Mouse (Mus musculus) ES-Bruce4 (cell line): ENCODE results near the gene Ptms. TPM values are rescaled to one million over a fixed set of nuclear protein-coding genes. Genes with fewer than 3 reads are reported as not detected.

Experiments
- H3K27ac ChIP-seq: 2 replicates; pipeline ENCODE4 v1.5.1; 2012; ENCODE audit warnings: low read length, inconsistent platforms; ENCODE audit not compliant: insufficient read depth
- H3K27me3 ChIP-seq: 2 replicates; pipeline ENCODE4 v1.6.1; 2012; ENCODE audit warnings: mild to moderate bottlenecking, low read length, inconsistent platforms; ENCODE audit not compliant: control insufficient read depth, poor library complexity, insufficient read depth, severe bottlenecking
- H3K36me3 ChIP-seq: 2 replicates; pipeline ENCODE4 v1.6.1; 2012; ENCODE audit warnings: inconsistent platforms, mild to moderate bottlenecking, low read length, moderate library complexity; ENCODE audit not compliant: control insufficient read depth, poor library complexity, insufficient read depth, severe bottlenecking
- H3K4me1 ChIP-seq: one replicate; pipeline ENCODE4 v1.8.1; 2011; ENCODE audit warnings: low read length; ENCODE audit not compliant: control insufficient read depth, insufficient read depth
- H3K4me3 ChIP-seq: 2 replicates; pipeline ENCODE4 v1.5.1; 2011; ENCODE audit warnings: low read depth, mild to moderate bottlenecking, low read length
- H3K9ac ChIP-seq: 2 replicates; pipeline ENCODE4 v1.6.1; 2012; ENCODE audit warnings: low read depth, mild to moderate bottlenecking, inconsistent platforms; ENCODE audit not compliant: poor library complexity, severe bottlenecking
- H3K9me3 ChIP-seq: replicated peaks from 2 replicates; pipeline ENCODE4 v1.6.1; 2012; ENCODE audit warnings: mild to moderate bottlenecking, low read length, inconsistent platforms; ENCODE audit not compliant: control insufficient read depth, poor library complexity, insufficient read depth, severe bottlenecking
- CTCF ChIP-seq: IDR thresholded peaks from one replicate; pipeline ENCODE4 v1.8.1; 2011; ENCODE audit warnings: low read depth, low read length
- EP300 ChIP-seq: IDR thresholded peaks from 2 replicates; pipeline ENCODE4 v1.6.1; 2011; ENCODE audit warnings: low read depth, low read length; ENCODE audit not compliant: insufficient read depth
- POLR2A ChIP-seq: IDR thresholded peaks from one replicate; pipeline ENCODE4 v1.8.1; 2011; ENCODE audit warnings: low read length; ENCODE audit not compliant: insufficient read depth
- polyA plus RNA-seq: library from polyadenylated mRNA; stranded (reverse); fragments of >200 nt; gene quantifications from 2 replicates; pipeline ENCODE4 v1.2.4, GENCODE M21; 2011; ENCODE audit warnings: low read depth; ENCODE audit not compliant: missing spikeins, insufficient read depth, insufficient read length

Gene Ptms
- polyA plus RNA-seq, 1 experiment: 383 TPM

DNA sequence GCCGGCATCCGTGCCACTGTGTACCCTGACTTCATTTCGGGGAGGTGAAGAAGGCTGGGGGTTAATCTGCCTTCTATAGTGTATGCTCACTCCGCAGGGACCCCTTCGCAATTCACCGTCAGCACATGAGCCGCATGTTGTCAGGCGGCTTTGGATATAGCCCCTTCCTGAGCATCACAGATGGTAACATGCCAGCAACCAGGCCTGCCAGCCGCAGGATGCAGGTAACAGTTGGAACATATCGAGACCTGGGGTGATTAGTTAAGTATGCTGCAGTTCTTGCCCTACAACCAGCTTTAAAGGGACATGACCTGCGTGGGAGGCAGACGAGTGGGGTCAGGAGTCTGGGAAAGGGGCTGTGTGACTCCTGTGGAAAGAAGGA is 12.4 kb upstream of the Ptms start:
- Histone ChIP-seq H3K9me3 (no peaks in the 10 kb centered on the region), H3K9ac (peak overlapping the region; percentile 92), H3K36me3 (peaks cover 31% of the 10 kb centered on the region), H3K27me3 (no peaks in the 10 kb centered on the region), H3K4me3 (peak overlapping the region; percentile 86), H3K4me1 (no peaks in the 10 kb centered on the region), H3K27ac (no peak overlapping the region)
- TF ChIP-seq CTCF: no peak
- no peak for TF ChIP-seq POLR2A
- TF ChIP-seq EP300: no peak

DNA sequence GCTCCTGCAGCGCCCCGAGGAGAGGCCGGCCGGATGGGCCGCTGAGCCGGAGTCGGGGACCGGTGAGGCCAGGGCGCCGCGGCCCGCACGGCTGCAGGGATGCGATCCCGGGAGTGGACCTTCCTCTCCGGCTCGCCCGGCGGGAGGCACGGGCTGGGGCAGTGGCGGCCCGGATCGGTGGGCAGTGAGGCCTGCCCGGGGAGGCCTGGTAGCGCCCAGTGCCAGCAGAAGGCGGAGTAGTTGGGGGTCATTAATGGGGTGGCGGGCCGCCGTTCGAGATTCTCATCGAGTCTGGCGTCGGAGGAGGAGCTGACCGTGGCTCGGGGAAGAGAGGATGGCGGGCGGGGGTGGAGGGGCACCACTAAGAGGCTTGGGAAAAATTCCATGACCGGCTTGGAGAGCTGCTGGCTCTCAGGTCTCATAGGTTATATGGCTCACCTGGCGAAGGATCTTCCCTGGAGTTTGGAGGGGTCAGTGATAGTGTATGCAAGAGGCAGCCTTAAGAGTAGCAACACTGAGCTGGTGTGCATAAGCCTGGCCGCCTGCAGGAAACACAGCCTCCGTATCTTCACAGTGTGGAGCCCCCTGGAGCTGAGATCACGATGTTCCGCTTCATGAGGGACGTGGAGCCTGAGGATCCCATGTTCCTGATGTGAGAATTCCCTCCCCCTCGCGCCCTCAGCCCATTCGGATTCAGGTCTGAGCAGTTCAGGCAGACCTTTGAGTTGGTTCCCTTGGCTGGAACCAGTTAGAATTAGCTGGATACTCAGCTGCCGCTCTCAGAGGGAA is 11.8 kb upstream of the Ptms start:
- Histone ChIP-seq H3K4me3 (peak overlapping the region; percentile 86), H3K36me3 (peaks cover 29% of the 10 kb centered on the region), H3K9me3 (no peaks in the 10 kb centered on the region), H3K27me3 (no peaks in the 10 kb centered on the region), H3K27ac (peak overlapping the region; percentile 21; the same call in 1 of the 2 replicates), H3K9ac (peak overlapping the region; percentile 92), H3K4me1 (no peaks in the 10 kb centered on the region)
- no peak for TF ChIP-seq EP300
- TF ChIP-seq POLR2A: no peak
- no peak for TF ChIP-seq CTCF

- Histone ChIP-seq H3K9ac (peak within 1 kb of the TSS; percentile 92), H3K27me3 (no peaks in the 10 kb centered on the region), H3K9me3 (no peaks in the 10 kb centered on the region), H3K4me1 (no peaks in the 10 kb centered on the region), H3K36me3 (peaks cover 22% of the 10 kb centered on the region), H3K4me3 (peak within 1 kb of the TSS; percentile 86), H3K27ac (peak within 1 kb of the TSS; percentile 83)
- peak; percentile 94 for TF ChIP-seq CTCF
- TF ChIP-seq EP300: peak; percentile 40; the same call in 1 of the 2 replicates
- TF ChIP-seq POLR2A: peak; percentile 36
These were observed 11.0 kb upstream of the Ptms start, which contains the start of gene Mlf2 for GRCm38 (mm10) chr6:124930754-124931524. TSS of gene Mlf2 (plus strand) at chr6:124931386.

DNA sequence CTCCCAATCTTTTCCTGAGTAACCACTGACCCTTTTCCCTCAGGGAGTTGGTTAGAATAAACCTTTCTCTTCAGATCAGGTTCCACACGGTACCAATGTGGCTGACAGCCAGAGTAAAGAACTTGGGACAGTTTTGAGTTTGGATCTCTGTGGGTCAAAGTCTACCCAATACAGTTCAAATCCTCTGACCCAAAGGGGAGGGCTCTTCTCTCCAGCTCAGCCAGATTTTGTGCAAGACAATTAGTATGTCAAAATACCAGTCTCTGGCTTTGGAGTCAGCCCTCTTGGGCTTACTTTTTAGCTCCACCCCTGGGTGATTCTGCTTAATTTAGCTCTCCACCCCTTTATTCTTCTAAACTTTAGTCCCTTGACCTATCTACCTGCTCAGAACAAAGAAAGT is 10.3 kb upstream of the Ptms start:
- no peaks in the 10 kb centered on the region for H3K4me1 ChIP-seq
- H3K9ac ChIP-seq: peak overlapping the region; percentile 36
- H3K9me3 ChIP-seq: no peaks in the 10 kb centered on the region
- H3K4me3 ChIP-seq: peak overlapping the region; percentile 50
- no peak for TF ChIP-seq EP300
- no peak for TF ChIP-seq CTCF
- TF ChIP-seq POLR2A: no peak
- peak overlapping the region; percentile 83 for H3K27ac ChIP-seq
- H3K27me3 ChIP-seq: no peaks in the 10 kb centered on the region
- H3K36me3 ChIP-seq: peaks cover 16% of the 10 kb centered on the region

- TF ChIP-seq CTCF (no peak), EP300 (no peak), POLR2A (no peak)
- 0 out of 2 replicates have a peak overlapping the region, but pooled peaks have one; percentile 7 for H3K9ac ChIP-seq
- H3K27ac ChIP-seq: peak overlapping the region; percentile 55; the same call in 1 of the 2 replicates
- no peaks in the 10 kb centered on the region for H3K9me3 ChIP-seq
- no peak overlapping the region for H3K4me3 ChIP-seq
- H3K4me1 ChIP-seq: no peaks in the 10 kb centered on the region
- H3K36me3 ChIP-seq: no peaks in the 10 kb centered on the region
- H3K27me3 ChIP-seq: no peaks in the 10 kb centered on the region
These were observed 6.0 kb upstream of the Ptms start for GRCm38 (mm10) chr6:124925941-124926340.
